Mouse (Mus musculus): ENCODE data around the gene Cxcr4.

DNA sequence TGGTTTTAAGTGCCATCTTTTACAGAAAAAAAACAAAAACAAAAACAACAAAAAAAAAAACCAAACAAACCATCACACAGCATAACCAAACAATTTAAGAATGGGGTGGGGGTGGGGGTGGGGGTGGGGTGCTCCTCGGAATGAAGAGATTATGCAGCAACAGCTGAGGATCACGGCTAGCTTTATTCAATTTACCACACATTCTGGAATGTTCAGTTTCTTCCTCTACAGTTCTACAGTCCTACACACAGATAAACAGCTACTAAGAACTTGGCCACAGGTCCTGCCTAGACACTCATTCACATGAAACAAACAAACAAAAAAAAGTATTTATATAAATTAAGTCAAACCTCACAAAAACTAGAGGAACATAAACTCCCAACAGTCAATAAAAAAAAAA is 3.8 kb downstream of the Cxcr4 start:
- TF ChIP-seq CTCF (IDR thresholded peaks at IDR 0.05; ENCODE audit: borderline replicate concordance, insufficient read depth, low read depth, low read length) (no peak), POLR2A (IDR thresholded peaks at IDR 0.05; ENCODE audit: borderline replicate concordance, insufficient read depth, low read length) (no peak)
